Mouse (Mus musculus) bone marrow macrophage, adult 2 months (primary cell): ENCODE results near the gene Azin2. TPM values are rescaled to one million over a fixed set of nuclear protein-coding genes. Genes with fewer than 3 reads are reported as not detected.

Source experiments
- H3K27ac ChIP-seq: 2 replicates; pipeline ENCODE4 v1.5.1; 2012; ENCODE audit warnings: low read depth, low read length; ENCODE audit not compliant: insufficient read depth
- H3K4me1 ChIP-seq: 2 replicates; pipeline ENCODE4 v1.6.1; 2012; ENCODE audit warnings: low read length; ENCODE audit not compliant: control insufficient read depth, insufficient read depth
- H3K4me3 ChIP-seq: 2 replicates; pipeline ENCODE4 v1.5.1; 2012; ENCODE audit warnings: mild to moderate bottlenecking, low read length, moderate library complexity; ENCODE audit not compliant: insufficient read depth
- CTCF ChIP-seq: IDR thresholded peaks from 2 replicates; pipeline ENCODE4 v1.5.1; 2012; ENCODE audit warnings: low read depth, mild to moderate bottlenecking, low read length, moderate library complexity
- POLR2A ChIP-seq: IDR thresholded peaks from 2 replicates; pipeline ENCODE4 v1.6.1; 2012; ENCODE audit warnings: mild to moderate bottlenecking, low read depth, low read length, borderline replicate concordance
- polyA plus RNA-seq: library from polyadenylated mRNA; stranded (reverse); fragments of >200 nt; gene quantifications from 2 replicates; pipeline ENCODE4 v1.2.4, GENCODE M21; 2012; ENCODE audit not compliant: missing spikeins, insufficient read depth, insufficient read length

The Azin2 gene
- polyA plus RNA-seq, 1 experiment, result 1.8 TPM

GRCm38 (mm10) chr4:128917756-128918155 is 44.5 kb downstream of the Azin2 start:
- no peak for TF ChIP-seq CTCF
- no peak for TF ChIP-seq POLR2A

GRCm38 (mm10) chr4:128917119-128917518 is 45.1 kb downstream of the Azin2 start:
- no peak overlapping the region for H3K27ac ChIP-seq
- no peak for TF ChIP-seq CTCF
- TF ChIP-seq POLR2A, result no peak
- no peaks in the 10 kb centered on the region for H3K4me1 ChIP-seq
- H3K4me3 ChIP-seq, result no peak overlapping the region

More at GRCm38 (mm10) chr4:128917756-128918155, 44.5 kb downstream of the Azin2 start:
- Histone ChIP-seq H3K4me1 (no peaks in the 10 kb centered on the region), H3K27ac (no peak overlapping the region), H3K4me3 (no peak overlapping the region)

GRCm38 (mm10) chr4:128913794-128914193 is 48.4 kb downstream of the Azin2 start:
- Histone ChIP-seq H3K27ac (no peak overlapping the region), H3K4me3 (no peak overlapping the region), H3K4me1 (no peaks in the 10 kb centered on the region)
- no peak for TF ChIP-seq POLR2A
- TF ChIP-seq CTCF, result no peak

GRCm38 (mm10) chr4:128912085-128912484 is 50.2 kb downstream of the Azin2 start:
- TF ChIP-seq POLR2A (no peak), CTCF (no peak)
- Histone ChIP-seq H3K27ac (no peak overlapping the region), H3K4me1 (no peaks in the 10 kb centered on the region), H3K4me3 (no peak overlapping the region)

GRCm38 (mm10) chr4:128910276-128911063 is 51.8 kb downstream of the Azin2 start:
- H3K4me3 ChIP-seq, result no peak overlapping the region
- TF ChIP-seq POLR2A (no peak), CTCF (no peak)
- no peak overlapping the region for H3K27ac ChIP-seq
- no peaks in the 10 kb centered on the region for H3K4me1 ChIP-seq

- Histone ChIP-seq H3K4me3 (no peak overlapping the region), H3K4me1 (no peaks in the 10 kb centered on the region), H3K27ac (no peak overlapping the region)
- TF ChIP-seq CTCF, result no peak
- TF ChIP-seq POLR2A, result no peak
Observed at GRCm38 (mm10) chr4:128909378-128909831, 52.8 kb downstream of the Azin2 start.

- Histone ChIP-seq H3K27ac (no peak overlapping the region), H3K4me1 (no peaks in the 10 kb centered on the region), H3K4me3 (no peak overlapping the region)
- TF ChIP-seq CTCF, result peak; percentile 91
- TF ChIP-seq POLR2A, result no peak
Observed at GRCm38 (mm10) chr4:128908586-128909377, 53.5 kb downstream of the Azin2 start.

- Histone ChIP-seq H3K4me3 (no peak overlapping the region), H3K27ac (no peak overlapping the region), H3K4me1 (no peaks in the 10 kb centered on the region)
- TF ChIP-seq POLR2A, result no peak
- no peak for TF ChIP-seq CTCF
Observed at GRCm38 (mm10) chr4:128907238-128907968, 54.8 kb downstream of the Azin2 start.

GRCm38 (mm10) chr4:128906757-128907156 is 55.5 kb downstream of the Azin2 start:
- Histone ChIP-seq H3K27ac (no peak overlapping the region), H3K4me1 (no peaks in the 10 kb centered on the region), H3K4me3 (no peak overlapping the region)
- TF ChIP-seq POLR2A, result no peak
- no peak for TF ChIP-seq CTCF
